Mouse (Mus musculus) adrenal gland, adult 2 months (tissue): ENCODE results near the gene Alkbh1. TPM values are rescaled to one million over a fixed set of nuclear protein-coding genes. Genes with fewer than 3 reads are reported as not detected.
"Not testable (repeated sequence)": the region's sequence is repeated elsewhere in the genome, so short reads cannot be mapped to it uniquely, and the experiment has no call there.

Experiments
- DNase-seq: peaks from one replicate; pipeline ENCODE4 v3.0.0; 2021
- long read RNA-seq: library from polyadenylated mRNA; stranded (forward); transcript quantifications from one replicate; pipeline ENCODE4 v2.0.0, GENCODE M21; 2021
- polyA plus RNA-seq: library from polyadenylated mRNA; depleted of rRNA; stranded (reverse); fragments of >200 nt; gene quantifications from 2 replicates; pipeline ENCODE4 v1.2.3, GENCODE M21; 2012; rRNA removed
- total RNA-seq, 2 experiments: library from RNA; stranded (reverse); gene quantifications; 2 replicates each; pipeline ENCODE4 v1.2.3; 2021

Alkbh1 gene
- total RNA-seq (10 to 100 TPM; 15.3 to 28.5 TPM), polyA plus RNA-seq (11.3 and 13.3 TPM in 2 replicates)
- long read RNA-seq, partial matches to known transcripts: 0 of 10 reads
- long read RNA-seq, other reads (novel, unspliced or antisense): 3 of 10 reads

DNA sequence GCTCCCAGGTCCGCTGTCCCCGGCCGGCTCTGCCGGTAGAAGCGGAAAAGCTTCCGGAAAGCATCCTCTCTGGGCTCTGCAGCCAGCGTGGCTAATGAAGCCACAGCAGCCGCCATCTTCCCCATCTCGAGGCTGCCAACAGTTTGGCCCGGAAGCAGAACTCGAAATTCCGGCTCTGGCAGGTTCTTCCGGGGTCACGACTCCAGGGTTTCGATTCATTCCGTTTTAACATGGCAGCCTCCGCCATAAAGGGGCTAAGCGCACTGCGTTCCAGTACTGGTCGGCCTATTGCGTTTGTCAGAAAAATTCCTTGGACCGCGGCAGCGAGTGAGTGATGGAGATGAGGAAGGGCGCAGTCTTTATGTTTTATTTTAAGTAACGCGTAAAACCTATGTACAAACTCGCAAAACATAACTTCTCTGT lies at the start of gene Alkbh1, which contains the start of gene Slirp:
Gene Alkbh1 (minus strand): TSS at position 318 of the 423 bp plus-strand sequence.
Gene Slirp (plus strand): TSS at position 197 of the 423 bp plus-strand sequence.
- DNase-seq: peak; percentile 92

DNA sequence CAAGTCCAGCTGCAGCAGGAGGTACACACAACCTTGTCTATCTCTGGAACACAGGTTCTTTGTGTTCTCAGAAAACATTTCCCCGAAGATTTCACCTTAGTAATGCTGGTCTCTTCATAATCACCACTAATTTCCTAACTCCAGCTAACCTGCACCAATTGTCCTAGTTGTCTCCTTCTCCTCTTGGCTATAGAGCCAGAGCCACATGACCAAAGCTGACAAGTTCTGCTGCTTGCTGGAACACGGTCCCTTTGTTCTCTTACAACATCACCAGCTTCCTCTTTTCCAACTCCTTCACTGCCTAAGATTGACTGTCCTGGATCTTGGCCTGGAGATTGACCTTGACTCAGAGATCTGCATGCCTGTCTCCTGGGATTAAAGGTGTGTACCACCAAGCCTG lies 44.9 kb upstream of the Alkbh1 start:
- DNase-seq: not testable (repeated sequence)

- DNase-seq: not testable (repeated sequence)
Measured at GRCm38 (mm10) chr12:87482482-87482881, 38.7 kb upstream of the Alkbh1 start.

DNA sequence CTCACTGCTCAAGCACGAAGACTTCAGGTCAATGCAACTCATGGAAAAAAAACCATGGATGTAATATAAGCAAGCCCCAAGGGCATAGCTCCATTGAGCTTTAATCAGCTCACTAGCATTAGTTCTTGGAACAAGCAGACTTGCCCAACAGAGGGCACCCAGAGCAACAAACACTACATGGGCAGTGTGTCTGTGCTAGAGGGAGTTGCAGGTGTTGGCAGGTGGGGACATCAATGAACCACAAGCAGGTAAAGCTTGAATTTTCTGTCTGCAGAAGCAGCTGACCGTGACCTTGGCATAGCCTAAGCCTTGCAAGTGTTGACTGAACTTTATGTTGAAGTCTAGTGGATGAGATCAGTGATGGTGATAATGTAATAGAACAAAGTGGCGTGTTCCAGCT lies 30.9 kb upstream of the Alkbh1 start:
- no peak for DNase-seq

DNA sequence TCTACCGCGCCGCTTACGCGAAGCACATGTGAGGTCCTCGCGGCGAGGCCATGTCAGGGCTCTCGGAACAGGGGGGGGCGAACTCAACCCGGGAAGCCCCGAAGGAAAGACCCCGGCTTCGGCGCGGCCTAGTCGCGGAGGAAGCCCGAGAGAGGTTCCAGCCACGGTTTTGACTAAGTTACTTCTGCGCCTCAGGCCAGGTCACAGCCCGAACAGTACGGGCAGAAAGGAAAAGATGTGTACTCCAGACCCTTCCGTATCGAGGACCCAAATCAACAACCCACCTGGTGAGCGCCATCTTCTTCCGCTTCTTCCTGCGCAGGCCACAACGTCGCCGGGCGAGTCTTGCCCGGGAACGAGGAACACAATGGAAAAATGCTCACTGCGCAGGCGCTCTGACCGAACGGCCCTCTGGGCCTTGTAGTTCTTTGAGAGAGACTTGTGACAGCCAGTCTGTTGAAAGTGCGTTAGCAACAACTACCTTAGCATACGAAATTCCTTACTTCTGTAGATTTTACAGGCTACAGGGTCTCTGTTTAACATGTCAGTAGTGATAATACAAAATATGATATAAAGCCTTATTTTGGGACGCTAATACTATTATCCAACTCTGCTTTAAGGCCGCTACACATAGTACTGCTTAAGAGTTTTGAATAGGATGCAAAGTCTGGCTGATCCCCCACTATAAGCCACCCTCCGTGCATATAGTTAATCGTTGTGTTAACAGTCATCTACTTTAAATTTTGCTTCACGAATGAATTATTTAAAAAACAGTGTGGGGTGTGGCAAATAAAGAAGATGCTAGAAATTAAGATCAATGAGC lies 28.4 kb upstream of the Alkbh1 start, which contains the start of gene Snw1:
Gene Snw1 (minus strand): TSS at position 311 of the 823 bp plus-strand sequence.
- peak; percentile 95 for DNase-seq

- DNase-seq: no peak
Measured at GRCm38 (mm10) chr12:87471421-87471963, 27.7 kb upstream of the Alkbh1 start.

DNA sequence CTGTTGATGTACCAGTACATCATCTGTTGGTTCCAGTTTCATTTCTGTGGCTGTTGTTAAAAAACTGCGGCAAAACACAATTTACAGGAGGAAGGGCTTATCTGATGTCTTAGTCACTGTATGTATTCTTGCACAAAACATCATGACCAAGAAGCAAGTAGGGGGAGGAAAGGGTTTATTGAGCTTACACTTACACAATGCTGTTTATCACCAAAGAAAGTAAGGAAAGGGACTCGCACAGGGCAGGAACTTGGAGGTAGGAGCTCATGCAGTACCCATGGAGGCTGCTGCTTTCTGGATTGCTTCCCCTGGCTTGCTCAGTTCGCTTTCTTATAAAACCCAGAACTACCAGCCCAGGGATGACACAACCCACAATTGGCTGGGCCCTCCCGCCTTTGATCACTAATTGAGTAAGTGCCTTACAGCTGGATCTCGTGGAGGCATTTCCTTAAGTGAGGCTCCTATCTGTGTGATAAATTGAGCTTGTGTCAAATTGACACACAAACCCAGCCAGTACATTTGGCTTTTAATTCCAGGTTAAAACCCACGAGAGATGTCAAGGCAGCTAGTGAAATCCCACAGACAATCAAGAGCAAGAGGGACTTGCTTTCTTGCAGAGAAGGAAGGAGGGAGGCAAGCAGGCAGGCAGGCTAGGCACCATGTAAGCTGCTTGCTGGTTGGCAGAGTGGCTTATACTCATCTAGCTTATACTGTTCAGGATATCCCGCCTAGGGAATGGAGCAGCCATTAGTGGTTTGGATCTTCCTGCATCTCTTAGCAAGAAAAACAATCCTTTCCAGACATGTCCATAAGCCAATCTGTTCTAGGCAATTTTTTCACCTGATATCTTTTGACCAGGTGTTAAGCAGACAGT lies 26.7 kb upstream of the Alkbh1 start:
- DNase-seq: peak; percentile 11

- DNase-seq: no peak
Measured at GRCm38 (mm10) chr12:87464678-87465297, 21.0 kb upstream of the Alkbh1 start.

DNA sequence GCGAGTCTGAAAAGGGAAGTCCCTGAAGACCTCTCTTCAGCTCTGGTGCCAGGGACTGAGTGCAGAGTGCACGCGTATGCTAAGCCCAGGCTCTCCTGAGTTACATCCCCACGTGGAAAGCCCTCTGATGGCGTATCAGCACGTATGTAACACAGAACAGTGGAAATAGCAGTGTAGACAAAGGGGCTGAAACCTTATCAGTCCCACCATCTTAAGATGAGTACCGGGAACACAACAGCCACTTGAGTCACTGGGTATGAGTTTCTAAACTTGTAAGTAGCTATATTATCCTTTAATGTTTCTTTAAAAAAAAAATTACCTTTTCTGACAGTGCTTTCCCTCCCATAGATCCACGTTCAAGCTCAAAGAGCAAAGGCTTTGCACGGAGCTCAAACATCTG lies 5.6 kb upstream of the Alkbh1 start:
- no peak for DNase-seq

- DNase-seq: no peak
Measured at GRCm38 (mm10) chr12:87444211-87444610, 394 bp upstream of the Alkbh1 start.

DNA sequence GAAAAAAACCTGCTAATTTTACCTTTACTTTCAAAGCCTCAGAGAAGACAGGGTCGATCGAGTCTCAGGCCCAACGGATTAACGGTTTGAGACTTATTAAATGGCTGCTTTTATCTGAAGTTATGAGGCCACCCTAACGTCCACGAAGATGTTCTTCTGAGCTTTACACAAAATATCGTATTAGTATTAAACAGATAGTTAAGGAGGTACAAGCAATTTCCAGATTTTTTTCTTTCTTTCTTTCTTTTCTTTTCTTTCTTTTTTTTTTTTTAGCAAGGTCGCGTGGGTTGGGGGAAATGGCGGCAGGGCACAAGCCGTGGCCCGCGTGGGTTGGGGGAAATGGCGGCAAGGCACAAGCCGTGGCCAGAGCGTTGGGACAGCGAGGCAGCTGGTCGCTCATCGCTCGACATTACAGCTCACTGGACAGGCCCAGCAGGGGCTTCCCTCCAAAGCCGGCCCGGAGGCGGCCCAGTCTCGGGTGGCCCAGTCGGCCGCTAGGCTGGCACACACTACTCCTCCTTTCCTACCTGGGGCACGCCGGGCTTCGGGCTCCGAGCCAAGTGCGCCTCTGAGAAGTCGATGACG lies 610 bp downstream of the Alkbh1 start:
- DNase-seq: no peak

DNA sequence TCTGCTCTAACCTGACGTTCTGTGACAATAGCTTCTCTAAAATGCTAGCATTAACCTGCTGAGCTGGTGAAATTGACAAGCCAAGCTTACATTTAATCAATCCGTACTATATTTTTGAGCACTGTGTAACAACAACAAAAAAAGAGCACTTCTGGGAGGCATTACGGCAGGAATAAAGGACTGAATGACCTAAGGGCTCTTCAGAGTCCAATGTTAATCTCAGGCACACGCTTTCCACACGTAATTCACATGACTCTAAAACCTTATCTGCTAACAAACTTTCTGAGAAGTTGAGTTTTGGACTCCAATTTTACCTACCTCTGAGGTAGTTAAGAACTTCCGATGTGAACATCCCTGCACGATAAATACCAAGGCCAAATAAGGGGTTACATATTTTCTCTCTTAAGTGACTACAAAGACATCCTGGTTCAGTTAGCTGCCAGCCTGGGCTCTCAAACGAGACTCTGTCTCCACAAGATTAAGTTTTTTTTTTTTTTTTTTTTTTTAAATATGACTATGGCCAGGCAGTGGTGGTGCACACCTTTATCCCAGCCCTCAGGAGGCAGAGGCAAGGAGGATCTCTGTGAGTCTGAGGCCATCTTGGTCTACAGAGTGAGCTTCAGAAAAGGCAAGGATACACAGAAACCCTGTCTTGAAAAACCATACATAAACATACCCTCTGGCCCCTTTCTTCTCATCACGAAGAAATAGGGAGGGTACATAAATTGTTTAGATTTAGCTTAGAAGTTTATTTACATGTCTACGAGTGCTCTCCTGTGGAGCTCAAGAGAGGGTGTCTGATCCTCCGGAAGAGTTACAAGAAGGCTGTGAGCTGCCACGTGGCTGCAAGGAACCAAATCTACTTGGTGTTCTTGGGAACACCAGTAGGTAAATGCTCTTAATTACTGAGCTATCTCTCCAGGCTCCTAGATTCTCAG lies 1.4 kb downstream of the Alkbh1 start:
- DNase-seq: no peak

DNA sequence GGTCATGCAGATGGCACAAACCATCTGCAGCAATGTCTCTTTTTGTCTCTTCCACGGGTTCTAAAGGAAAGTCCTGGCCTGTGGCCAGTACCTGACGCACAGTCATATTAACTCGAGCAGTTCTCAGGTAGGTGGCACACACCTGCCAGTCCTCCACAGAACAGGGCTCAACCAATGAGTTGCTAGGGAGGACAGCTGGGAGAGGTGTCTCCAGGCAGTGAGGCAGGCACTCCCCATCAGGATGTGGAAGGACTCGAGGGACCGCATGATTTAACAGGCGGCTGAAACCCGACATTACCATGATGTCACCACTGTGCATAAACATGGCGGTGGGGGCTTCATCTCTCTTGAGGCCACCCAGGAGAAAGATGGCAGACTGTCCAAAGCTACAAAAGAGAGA lies 14.9 kb downstream of the Alkbh1 start:
- DNase-seq: no peak

DNA sequence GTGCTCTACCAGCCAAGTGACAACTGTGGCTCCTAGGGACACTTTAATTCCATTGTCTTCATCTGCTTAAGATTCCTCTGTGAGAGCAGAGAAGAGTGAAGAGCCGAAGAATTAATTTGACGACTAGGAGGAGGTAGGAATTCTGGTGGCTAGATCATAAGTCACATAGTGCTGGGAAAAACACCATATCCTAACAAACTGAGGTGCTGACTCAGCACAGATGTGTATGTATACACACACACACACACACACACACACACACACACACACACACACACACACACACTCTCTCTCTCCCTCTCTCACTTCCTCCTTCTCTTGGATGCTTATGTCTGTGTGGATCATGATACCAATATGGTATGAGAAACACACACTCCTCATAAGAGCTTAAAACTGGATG lies 15.5 kb downstream of the Alkbh1 start:
- DNase-seq: no peak

DNA sequence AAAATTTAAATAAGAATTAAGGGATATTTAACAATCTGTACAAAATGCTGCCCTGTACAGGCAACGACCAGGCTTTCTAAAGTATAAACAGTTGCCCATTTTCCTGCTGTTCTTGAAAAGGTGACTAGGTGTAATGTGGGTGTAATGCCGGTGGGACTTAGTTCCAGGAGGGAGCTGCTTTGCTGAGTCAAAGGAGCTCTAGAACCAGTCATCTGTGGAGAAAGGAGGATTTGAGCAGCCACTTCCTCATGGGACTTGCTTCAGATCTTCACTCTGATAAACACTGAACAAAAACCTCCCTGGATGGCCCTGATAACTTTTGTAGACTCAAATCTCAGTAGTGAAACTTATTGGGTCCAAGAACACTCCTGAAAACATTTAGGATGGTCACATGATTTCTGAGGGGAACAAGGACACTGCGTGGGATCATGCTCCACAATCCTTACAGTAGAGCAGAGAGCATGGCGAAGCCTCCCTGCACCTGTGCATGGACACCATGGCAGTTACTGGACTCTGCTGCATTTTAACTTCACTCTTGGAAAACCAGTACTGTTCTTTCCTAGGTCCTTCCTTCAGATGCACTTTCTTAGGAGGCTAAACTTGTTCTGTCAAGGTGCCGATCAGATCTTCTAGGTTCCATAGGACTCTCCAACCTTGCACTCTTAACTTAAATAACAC lies 17.3 kb downstream of the Alkbh1 start:
- DNase-seq: no peak

DNA sequence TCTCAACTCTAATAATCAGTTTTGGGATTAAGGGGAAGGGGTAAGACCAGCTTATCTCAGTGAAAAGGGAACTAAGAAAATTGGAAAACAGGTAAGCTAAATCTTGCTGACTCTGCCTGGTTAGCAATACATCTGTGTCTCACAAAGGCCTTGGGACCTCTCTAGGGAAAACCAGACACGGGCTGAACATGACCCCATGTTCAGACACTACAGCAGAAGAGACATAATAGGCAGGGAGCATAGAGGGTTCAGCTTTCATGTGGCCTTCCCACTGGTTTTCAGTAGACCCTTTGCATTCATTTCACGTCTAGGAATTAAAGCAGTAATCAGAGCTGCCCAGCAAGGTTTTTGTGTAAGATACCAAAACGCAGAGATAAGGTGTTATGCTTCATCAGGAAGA lies 19.3 kb downstream of the Alkbh1 start:
- DNase-seq: no peak

GRCm38 (mm10) chr12:87423700-87424099 lies 20.1 kb downstream of the Alkbh1 start:
- DNase-seq: no peak

DNA sequence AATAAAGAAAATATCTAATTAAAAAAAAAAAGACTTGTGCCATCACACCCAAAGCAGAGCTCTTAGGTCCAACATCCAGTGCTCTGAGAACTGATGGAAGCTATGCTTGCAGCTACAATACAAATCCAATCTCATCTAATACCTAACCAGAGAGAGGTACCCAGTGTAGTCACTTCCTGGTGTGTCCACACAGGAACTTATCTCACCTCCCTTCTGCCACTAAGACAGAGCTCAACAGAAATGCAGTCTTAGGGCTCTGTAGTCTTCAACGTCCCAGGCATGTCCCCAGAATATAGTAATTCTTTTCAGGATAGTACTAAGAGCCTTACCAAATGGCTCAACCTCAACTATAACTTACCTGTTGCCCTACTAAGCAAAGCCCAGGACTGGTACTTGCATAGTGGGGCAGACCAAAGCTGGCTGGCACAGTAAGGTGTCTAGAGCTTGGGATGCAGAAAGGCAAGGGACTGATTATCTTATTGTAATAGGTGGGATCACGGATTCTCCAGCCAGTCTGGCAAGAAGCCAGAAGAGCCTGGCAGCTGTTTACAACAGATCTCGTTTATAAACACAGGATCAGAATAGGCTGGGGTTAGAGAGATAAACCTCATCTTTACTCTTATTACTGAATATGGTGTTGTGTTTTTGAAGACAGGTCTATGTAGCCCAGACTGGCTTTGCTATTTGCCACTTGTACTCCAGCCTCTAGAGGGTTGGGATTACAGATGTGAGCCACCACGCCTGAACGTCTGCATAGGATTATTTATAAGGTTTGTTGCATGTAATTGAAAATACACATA lies 21.9 kb downstream of the Alkbh1 start:
- no peak for DNase-seq

DNA sequence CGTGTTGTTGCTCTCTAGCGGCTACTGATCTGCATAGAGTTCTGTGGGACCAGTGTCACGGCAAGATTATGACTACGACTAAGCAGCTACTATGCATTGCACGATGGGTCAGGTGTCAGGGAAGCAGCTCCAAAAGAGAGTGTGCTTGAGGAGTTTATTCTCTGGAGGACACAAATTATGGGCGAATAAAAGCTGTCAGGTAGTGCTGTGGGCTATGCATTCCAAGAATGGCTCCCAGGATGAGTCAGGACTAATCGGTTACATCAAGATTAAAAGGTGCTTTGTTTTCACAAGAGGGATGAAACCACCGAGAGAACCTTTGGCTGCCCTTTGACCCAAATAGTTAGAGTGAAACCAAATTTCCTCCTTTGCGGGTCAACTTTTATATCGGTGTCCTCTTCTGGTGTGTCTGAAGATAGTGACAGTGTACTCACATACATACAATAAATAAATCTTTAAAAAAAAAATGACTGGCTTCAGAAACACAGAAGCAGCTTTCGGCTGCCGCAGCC lies 23.8 kb downstream of the Alkbh1 start:
- DNase-seq: no peak
